Mouse (Mus musculus): Measurements from ENCODE around the gene 9430097D07Rik.

9430097D07Rik gene

GRCm38 (mm10) chr2:32575586-32576160, at the start of gene 9430097D07Rik:
TSS of gene 9430097D07Rik (minus strand) at chr2:32575684.
- no peak for DNase-seq (ENCODE audit: extremely low read depth, insufficient read length, low spot score)

DNA sequence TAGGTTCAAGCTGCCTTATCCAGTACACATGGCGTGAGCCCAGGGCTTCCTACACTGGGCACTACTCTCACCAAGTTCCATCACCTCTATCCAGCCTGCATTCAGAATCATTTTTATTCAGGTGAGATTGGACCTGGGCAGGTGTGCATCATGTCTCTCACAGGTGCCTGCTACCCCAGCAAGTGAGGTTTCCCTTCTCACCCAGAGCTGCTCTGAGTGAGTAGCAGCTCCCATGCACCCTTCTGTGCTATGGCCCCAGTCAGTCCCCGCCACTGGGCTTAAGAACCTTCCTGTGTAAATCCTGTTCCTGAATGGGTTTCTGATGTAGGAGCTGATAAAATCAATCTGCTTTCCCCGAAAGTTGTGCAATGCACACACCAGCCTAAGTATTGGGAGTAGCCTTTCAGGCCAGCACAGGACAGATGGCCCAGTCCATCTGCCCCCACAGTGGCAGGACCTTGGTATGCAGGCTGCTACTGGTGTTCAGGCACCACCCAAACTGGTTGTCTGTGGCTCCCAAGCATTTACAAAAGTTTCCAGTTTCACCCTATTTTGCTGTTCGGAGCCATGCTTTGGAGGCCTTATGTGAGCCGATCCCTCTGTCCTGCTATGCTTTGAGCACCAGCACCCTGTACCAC, 48.7 kb upstream of the 9430097D07Rik start:
- no peak for DNase-seq (ENCODE audit: extremely low read depth, insufficient read length, low spot score)

GRCm38 (mm10) chr2:32621517-32621859, 46.0 kb upstream of the 9430097D07Rik start, which contains the start of gene Ak1:
TSS of gene Ak1 (plus strand) at chr2:32621758.
- DNase-seq (ENCODE audit: extremely low read depth, insufficient read length, low spot score): no peak

GRCm38 (mm10) chr2:32620682-32621516, 45.4 kb upstream of the 9430097D07Rik start:
- no peak for DNase-seq (ENCODE audit: extremely low read depth, insufficient read length, low spot score)

DNA sequence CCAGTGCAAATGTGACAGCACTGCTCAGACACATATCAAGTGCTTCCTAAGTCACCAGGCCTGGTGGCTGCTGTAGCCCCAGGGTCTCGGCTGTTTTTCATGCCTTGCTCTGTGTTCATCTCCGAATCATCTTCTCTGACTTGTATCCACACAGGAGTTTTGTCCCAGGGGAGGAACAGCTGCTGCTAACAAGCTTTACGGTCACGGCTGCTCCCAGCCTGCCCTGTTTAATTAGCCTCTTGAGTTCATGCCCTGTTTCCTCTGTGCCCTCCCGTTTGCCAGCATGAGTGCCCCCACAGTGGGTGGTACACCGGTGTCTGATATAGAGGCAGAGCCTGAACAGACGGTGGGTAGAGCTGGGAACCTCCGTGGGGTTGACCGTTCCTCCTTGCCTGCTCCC, 42.6 kb upstream of the 9430097D07Rik start:
- DNase-seq (ENCODE audit: extremely low read depth, insufficient read length, low spot score): no peak

DNA sequence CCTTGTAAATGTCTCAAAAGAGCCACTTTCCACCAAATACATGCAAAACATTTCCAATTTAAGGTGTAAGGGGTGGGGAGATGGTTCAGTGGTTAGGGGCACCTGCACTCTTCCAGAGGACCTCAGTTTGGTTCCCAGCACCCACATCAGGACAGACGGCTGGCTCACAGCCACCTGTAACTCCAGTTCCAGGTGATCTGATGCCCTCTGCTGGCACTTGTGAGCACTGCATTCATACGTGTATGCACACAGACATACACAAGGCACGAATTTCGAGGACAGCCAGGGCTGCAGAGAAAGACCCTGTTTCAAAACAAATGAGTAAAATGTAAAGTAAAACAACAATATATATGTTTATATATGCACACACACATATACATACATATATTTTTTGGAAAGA, 42.1 kb upstream of the 9430097D07Rik start:
- DNase-seq (ENCODE audit: extremely low read depth, insufficient read length, low spot score): no peak

DNA sequence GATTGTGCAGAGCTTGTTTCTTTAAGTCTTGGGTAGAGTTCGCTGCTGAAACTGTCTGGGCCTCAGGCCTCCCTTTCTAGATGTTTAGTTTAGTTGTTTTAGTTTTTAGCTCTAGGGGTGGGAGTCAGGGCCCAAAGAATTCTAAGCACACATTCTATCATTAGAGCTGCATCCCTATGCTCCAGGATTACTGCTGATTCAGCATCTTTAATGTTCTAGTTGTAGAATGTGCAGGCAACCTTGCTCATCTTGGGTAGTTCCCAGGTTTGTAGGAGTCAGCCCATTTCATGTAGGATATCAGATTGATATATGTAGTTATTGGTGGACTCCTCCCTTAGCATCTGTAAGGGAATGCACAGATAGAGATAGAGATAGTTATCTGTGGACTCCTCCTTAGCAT, 41.6 kb upstream of the 9430097D07Rik start:
- DNase-seq (ENCODE audit: extremely low read depth, insufficient read length, low spot score): no peak

DNA sequence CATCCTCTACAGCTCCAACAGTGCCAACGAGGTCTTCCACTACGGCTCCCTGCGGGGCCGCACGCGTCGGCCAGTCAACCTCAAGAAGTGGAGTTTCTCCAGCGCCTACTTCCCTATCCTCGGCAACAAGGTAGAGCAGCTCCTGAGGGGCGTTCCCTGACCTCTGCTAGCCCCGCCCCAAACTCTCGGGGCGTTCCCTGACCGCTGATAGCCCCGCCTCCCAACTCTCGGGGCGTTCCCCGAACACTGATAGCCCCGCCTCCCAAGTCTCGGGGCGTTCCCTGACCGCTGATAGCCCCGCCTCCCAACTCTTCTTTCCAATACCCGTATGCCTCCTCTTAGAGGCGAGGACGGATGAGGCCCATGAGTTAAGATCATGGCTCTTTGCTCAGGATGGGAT, 36.8 kb upstream of the 9430097D07Rik start:
- DNase-seq (ENCODE audit: extremely low read depth, insufficient read length, low spot score): no peak

GRCm38 (mm10) chr2:32610610-32611229, 35.2 kb upstream of the 9430097D07Rik start:
- no peak for DNase-seq (ENCODE audit: extremely low read depth, insufficient read length, low spot score)

DNA sequence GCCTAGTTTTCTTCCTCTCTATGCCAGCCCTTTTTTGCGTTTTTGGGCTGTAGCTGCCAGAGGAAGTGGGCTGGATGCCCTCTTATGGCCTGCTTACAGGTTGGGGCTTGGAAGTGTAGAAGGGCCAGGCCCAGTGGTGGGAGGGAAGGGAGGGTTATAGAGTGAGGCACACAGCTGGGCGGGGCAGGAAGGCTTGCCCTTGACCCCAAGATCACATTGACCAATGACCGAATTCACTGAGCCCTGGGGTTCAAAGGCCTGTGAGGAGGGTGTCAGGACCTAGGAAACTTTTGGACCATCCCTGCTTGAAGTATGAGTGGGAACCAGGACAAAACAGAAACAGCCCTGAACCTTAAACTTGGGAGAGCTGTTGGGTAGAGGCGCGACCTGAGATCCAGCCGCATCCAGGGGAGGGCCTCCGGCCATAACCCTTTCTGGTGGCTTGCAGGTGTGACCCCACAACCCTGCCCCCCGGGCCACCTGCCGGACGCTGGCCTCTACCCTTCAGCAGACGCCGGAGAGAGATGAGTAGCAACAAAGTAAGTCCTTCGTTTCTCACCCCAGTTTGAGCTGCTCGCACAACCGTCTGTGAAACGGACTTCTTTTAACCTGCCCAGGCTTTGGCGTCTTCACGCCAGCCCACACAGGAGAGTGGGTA, 33.4 kb upstream of the 9430097D07Rik start:
- no peak for DNase-seq (ENCODE audit: extremely low read depth, insufficient read length, low spot score)

DNA sequence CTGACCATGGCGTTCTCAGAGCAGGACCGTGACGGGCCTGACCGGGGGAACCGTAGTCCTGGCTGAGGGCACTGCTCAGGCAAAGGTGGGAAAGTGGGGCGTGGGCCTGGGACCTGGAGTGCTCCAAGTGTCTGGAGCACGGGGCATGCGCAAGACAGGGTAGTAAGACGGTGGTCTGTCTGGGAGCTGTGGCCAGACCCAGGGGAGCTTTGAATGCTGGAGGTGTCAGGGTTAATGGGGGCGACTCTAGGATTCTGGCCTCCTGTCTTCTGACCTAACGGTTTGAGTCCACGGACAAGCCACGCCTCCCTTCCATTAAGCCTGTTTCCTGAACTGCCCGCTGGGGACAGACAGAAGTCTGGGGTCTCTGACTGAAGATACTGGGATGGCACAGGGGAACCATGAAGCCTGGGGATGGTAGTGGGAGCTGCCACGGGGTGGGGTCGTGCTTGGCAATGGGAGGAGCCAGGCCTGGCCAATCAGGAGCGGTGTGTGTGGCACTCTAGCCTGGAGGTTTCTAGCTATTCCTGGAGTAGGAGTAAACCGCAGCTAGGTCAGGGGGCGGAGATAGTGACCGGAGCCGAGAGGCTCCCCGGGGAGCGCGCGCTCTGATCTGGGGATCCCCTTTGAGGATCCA, 32.8 kb upstream of the 9430097D07Rik start:
- DNase-seq (ENCODE audit: extremely low read depth, insufficient read length, low spot score): peak; percentile 89

- peak; percentile 70 for DNase-seq (ENCODE audit: extremely low read depth, insufficient read length, low spot score)
These were observed 31.9 kb upstream of the 9430097D07Rik start for GRCm38 (mm10) chr2:32607262-32607947.

DNA sequence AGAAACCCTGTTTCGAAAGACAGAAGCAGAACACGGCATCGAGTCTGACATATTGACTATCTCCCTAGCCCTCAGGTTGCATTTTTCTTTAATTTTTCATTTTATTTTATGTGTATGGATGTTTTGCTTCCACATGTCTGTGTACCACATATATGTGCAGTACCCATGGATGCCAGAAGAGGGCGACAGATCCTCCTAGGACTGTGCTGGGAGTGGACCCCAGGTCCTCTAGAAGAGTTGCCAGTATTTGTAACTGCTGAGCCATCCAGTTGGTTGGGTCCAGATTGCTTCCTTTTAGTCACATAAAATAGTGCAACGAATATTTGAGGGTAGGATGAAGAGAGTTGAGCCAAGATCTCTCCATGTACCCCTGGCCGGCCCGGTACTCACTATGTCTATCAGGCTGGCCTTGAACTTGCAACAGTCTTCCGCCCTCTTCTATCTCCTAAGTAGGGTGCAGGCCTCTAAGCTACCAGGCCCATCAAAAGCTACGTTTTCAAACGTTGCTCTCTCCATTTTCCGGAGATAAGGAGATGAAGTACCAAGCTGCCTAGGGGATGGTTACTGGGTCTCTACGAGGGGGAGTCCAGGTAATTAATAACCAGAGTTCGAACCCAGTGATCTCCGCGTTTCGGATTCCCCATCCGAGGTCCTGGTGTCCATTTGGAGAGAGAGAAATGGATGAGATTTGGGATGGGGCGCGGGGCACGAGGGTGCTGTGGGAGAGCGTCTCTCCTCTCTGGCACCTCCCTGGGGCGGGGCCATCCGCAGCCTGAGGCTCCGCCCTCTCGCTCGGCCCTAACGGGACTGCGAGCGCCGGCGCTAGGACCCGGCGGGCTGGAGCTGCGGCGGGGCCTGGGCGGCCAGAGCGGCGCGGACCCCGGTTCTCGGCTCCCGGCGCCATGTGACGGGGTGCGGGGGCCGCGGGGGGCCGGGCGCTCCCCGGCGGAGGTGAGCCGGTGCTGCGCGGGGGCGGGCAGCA, 31.0 kb upstream of the 9430097D07Rik start:
- peak; percentile 82 for DNase-seq (ENCODE audit: extremely low read depth, insufficient read length, low spot score)

- DNase-seq (ENCODE audit: extremely low read depth, insufficient read length, low spot score): no peak
These were observed 29.1 kb upstream of the 9430097D07Rik start for GRCm38 (mm10) chr2:32604631-32605030.

DNA sequence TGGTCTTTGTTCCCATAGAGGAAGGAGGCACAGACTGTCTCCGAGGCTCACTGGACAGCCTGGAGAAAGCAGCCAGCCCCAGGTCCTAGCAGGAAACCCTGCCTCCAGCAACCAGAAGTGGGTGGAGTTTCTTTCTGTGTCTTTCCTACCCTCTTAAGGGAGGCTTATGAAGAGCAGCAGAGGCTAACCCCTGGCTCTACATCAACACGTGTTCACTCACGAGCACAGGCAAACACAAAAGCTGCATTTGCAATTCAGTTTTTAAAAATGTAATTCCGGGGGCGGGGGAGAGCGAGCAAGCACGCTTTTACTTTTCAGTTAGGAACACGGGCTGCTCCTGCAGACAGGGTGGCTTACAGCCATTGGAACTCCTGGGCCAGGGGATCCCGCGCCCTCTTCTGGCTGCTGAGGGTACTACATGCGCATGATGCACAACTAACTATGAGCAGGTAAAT, 27.1 kb upstream of the 9430097D07Rik start:
- peak; percentile 71 for DNase-seq (ENCODE audit: extremely low read depth, insufficient read length, low spot score)

- DNase-seq (ENCODE audit: extremely low read depth, insufficient read length, low spot score): peak; percentile 77
These were observed 26.1 kb upstream of the 9430097D07Rik start for GRCm38 (mm10) chr2:32601417-32602065.

DNA sequence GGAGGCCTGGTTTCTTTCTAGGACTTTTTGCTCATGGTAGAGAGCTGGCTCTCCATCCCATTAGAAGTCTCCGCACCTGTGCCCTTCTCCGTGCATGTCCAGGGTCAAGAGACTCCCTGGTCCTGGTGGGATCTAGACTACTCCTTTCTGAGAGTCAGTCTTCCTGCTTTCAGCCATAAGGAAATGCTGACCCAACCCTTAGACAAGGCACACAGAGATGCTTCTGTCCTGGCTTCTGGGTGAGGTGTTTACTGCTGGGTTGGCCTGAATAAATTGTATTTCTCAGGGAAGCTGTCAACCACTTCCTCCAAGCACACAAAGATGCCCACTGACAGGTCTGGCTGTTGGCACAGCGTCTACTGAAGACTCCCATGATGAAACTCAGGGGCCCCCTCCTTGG, 23.9 kb upstream of the 9430097D07Rik start, which contains the start of gene St6galnac6:
Gene St6galnac6, plus strand, starts transcription at position 301 of the 400 bp plus-strand sequence.
- no peak for DNase-seq (ENCODE audit: extremely low read depth, insufficient read length, low spot score)

GRCm38 (mm10) chr2:32598506-32598905, 23.0 kb upstream of the 9430097D07Rik start:
- no peak for DNase-seq (ENCODE audit: extremely low read depth, insufficient read length, low spot score)

All from 3134 (cell line).